Comparison of ENCODE assay signal across 10 mouse cellular contexts in the genomic region with DNA sequence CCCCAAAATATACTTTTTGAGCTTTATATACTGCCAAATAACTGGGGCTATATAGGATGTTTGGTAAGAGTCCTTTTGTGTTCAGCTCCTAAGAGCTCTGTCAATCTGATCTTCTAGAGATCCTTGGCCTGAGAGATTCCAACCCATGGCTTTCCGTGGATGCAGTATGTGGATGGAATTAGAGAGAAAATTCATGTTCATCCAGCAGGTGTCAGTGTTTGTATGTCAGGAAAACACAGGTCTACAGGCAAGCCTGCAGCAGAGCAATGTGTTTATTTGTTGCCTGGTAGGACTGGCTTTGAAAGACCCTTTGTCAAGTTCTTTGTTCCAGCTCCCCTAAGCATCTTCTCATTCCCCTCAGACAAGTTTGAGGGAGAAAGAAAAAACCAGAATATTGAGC. TPM values are rescaled to one million over a fixed set of nuclear protein-coding genes. Genes with fewer than 3 reads are reported as not detected.
DNase-seq lines count a peak whose midpoint lies in the region; ATAC-seq and TF ChIP-seq lines count a peak whose summit lies in the region.
"Had no signal": no experiment of that assay in that cellular context is flagged by ENCODE, and none has a peak within 500 bp of the region (broad histone marks: within the 10 kb centered on the region; RNA-seq: fewer than 3 reads in every experiment).

No protein-coding gene starts in this region.

- H3K9me3 ChIP-seq in CH12.LX (replicated peaks; ENCODE audit: low read length) = no peaks in the 10 kb centered on the region
- no peaks in the 10 kb centered on the region for H3K9me3 ChIP-seq in hindbrain, postnatal 0 days (ENCODE audit: low read length)

- TF ChIP-seq RAD21 in CH12.LX (IDR thresholded peaks at IDR 0.05; ENCODE audit: low read depth, low read length) = peak; percentile 60

- H3K27ac ChIP-seq in CH12.LX (ENCODE audit: insufficient read depth, low read depth) = no peak overlapping the region
- H3K27ac ChIP-seq in hindbrain, postnatal 0 days = peak overlapping the region; percentile 26; the same call in 1 of the 2 replicates

- in situ Hi-C loops in CH12.LX (cut with MboI; ENCODE audit: low pct_ligation_motif_present, low pct_unique_long_range_greater_than_20kb, low sequenced_read_pairs) = loop anchor here (10.0 kb wide), 1 partner anchor 172 kb away; no protein-coding TSS in a partner anchor

- H3K4me2 ChIP-seq in CH12.LX (ENCODE audit: insufficient read depth, low read depth, poor library complexity, severe bottlenecking) = no peak overlapping the region
- no peak overlapping the region for H3K4me2 ChIP-seq in hindbrain, postnatal 0 days (ENCODE audit: low read depth, low read length)

- H3K36me3 ChIP-seq in CH12.LX (replicated peaks in 1 of 2; ENCODE audit: control insufficient read depth in 1 of 2, insufficient read depth in 1 of 2, low read length in 1 of 2) = peaks cover 37 to 66% of the 10 kb centered on the region in 2 experiments
- H3K36me3 ChIP-seq in hindbrain, postnatal 0 days (ENCODE audit: insufficient read depth, low read length) = peaks cover 47% of the 10 kb centered on the region; the same call in 1 of the 2 replicates

- no peak overlapping the region for H3K9ac ChIP-seq in CH12.LX (ENCODE audit: insufficient read depth, low read depth)
- H3K9ac ChIP-seq in hindbrain, postnatal 0 days (replicated peaks; ENCODE audit: low read length) = no peak overlapping the region

- peaks cover 6% of the 10 kb centered on the region; the same call in 1 of the 2 replicates for H3K79me2 ChIP-seq in CH12.LX (replicated peaks; ENCODE audit: control insufficient read depth, extremely low read depth, insufficient read depth, poor library complexity, severe bottlenecking)

- WGBS in hindbrain, postnatal 0 days = 26% methylated on average over 1 of the region's 1 CpGs

- H3K4me1 ChIP-seq in CH12.LX (ENCODE audit: control insufficient read depth in 1 of 2, insufficient read depth in 2 of 2) = peaks cover 5 to 47% of the 10 kb centered on the region in 2 experiments; a peak in 3 of 4 replicates
- H3K4me1 ChIP-seq in hindbrain, postnatal 0 days (ENCODE audit: insufficient read depth, low read length) = no peaks in the 10 kb centered on the region

- no peak overlapping the region for H3K4me3 ChIP-seq in CH12.LX (replicated peaks in 1 of 3; ENCODE audit: low read depth in 2 of 3, low read length in 2 of 3, poor library complexity in 1 of 3)
- no peak overlapping the region for H3K4me3 ChIP-seq in hindbrain, postnatal 0 days (ENCODE audit: low read length)

- dilution Hi-C loops in CH12.LX (cut with MboI; ENCODE audit: extremely low pct_ligation_motif_present, extremely low pct_unique_long_range_greater_than_20kb, low sequenced_read_pairs) = no loop called here

- no peak for TF ChIP-seq POLR2A in CH12.LX (IDR thresholded peaks at IDR 0.05; ENCODE audit: low read depth, low read length)

- DNase-seq in cerebellum, postnatal 10 days = peak; percentile 65 to 80
- DNase-seq in cerebellum, adult 9-11 months = no peak
- peak; percentile 59 for DNase-seq in layer of hippocampus, adult 9-10 months (ENCODE audit: low spot score)
- DNase-seq in layer of hippocampus, postnatal 25 days (ENCODE audit: extremely low spot score in 1 of 2, low spot score in 1 of 2) = no peak
- no peak for DNase-seq in CH12.LX (ENCODE audit: extremely low read depth)
- peak; percentile 81 for DNase-seq in hindbrain, postnatal 0 days (ENCODE audit: low spot score)
- no peak for DNase-seq in adrenal gland, adult 8-10 months

- peak in 1 of 2 experiments; percentile 60; a peak in 2 of 4 replicates for TF ChIP-seq CTCF in CH12.LX (conservative IDR thresholded peaks at IDR 0.05 in 1 of 2, IDR thresholded peaks at IDR 0.05 in 1 of 2; ENCODE audit: low read depth in 2 of 2, low read length in 2 of 2)
- peak; percentile 76 for TF ChIP-seq CTCF in hindbrain, postnatal 0 days (IDR thresholded peaks at IDR 0.05; ENCODE audit: low read depth)

- TF ChIP-seq EP300 in CH12.LX (IDR thresholded peaks at IDR 0.05; ENCODE audit: low read length) = no peak

- H3K27me3 ChIP-seq in CH12.LX (replicated peaks) = no peaks in the 10 kb centered on the region
- H3K27me3 ChIP-seq in hindbrain, postnatal 0 days (ENCODE audit: insufficient read depth, low read length) = no peaks in the 10 kb centered on the region

- ATAC-seq in hindbrain, postnatal 0 days = peak; percentile 71; the same call in 1 of the 2 replicates
- no peak; the same call in 1 of the 2 replicates for ATAC-seq in frontal cortex, adult (ENCODE audit: low TSS enrichment)

TF ChIP-seq in CH12.LX, 34 proteins besides CTCF, POLR2A, EP300 and RAD21:
- TF ChIP-seq ZC3H11A (IDR thresholded peaks at IDR 0.05; ENCODE audit: low read depth, low read length) (no peak), SMC3 (IDR thresholded peaks at IDR 0.05; ENCODE audit: low read depth, low read length) (peak; percentile 25)

RNA-seq across cellular contexts. Expression of gene Cep250, which starts 6.7 kb away (rescaled TPM):
- 10 to 100 TPM; 14.3 to 18.9 TPM for total RNA-seq in layer of hippocampus, postnatal 25 days (2021)
- 29.1 and 31.4 TPM in 2 replicates for total RNA-seq in CH12.LX (2012; rRNA removed)
- total RNA-seq in CH12.LX (2014; rRNA removed) = 13.5 and 17.7 TPM in 2 replicates
- polyA plus RNA-seq in CH12.LX (2012; ENCODE audit: insufficient read length, low read depth) = 25.8 and 26.3 TPM in 2 replicates
- total RNA-seq in hindbrain, postnatal 0 days (2014; rRNA removed) = 20.8 and 24.9 TPM in 2 replicates
- 11.9 and 13.1 TPM in 2 replicates for polyA plus RNA-seq in hindbrain, postnatal 0 days (2015; fragmentation: Nextera tagmentation; extraction: Ambion mirVana)
- total RNA-seq in adrenal gland, adult 8-10 months (2022) = 10 to 100 TPM; 12.6 to 27.5 (median 19.7) TPM

RNA-seq across cellular contexts. Expression of gene Gdf5, which starts 17.8 kb away (rescaled TPM):
- total RNA-seq in layer of hippocampus, postnatal 25 days (2021) = under 1 TPM in 1 of 2 experiments, not detected in 1; 0.10 TPM
- total RNA-seq in CH12.LX (2012; rRNA removed) (not detected in 2 replicates), CH12.LX (2014; rRNA removed) (not detected in 2 replicates)
- not detected in 2 replicates for polyA plus RNA-seq in CH12.LX (2012; ENCODE audit: insufficient read length, low read depth)
- total RNA-seq in hindbrain, postnatal 0 days (2014; rRNA removed) = 1.3 and 3.4 TPM in 2 replicates
- 0.95 and 1.3 TPM in 2 replicates for polyA plus RNA-seq in hindbrain, postnatal 0 days (2015; fragmentation: Nextera tagmentation; extraction: Ambion mirVana)
- under 1 TPM; 0.18 to 0.77 (median 0.48) TPM for total RNA-seq in adrenal gland, adult 8-10 months (2022)

RNA-seq across cellular contexts. Expression of gene Gm15557, which starts 22.5 kb away (rescaled TPM):
- total RNA-seq in layer of hippocampus, postnatal 25 days (2021) = not detected
- not detected in 2 replicates for total RNA-seq in CH12.LX (2012; rRNA removed)
- not detected in 2 replicates for total RNA-seq in CH12.LX (2014; rRNA removed)
- not detected in 2 replicates for polyA plus RNA-seq in CH12.LX (2012; ENCODE audit: insufficient read length, low read depth)
- not detected in 2 replicates for total RNA-seq in hindbrain, postnatal 0 days (2014; rRNA removed)
- not detected in 2 replicates for polyA plus RNA-seq in hindbrain, postnatal 0 days (2015; fragmentation: Nextera tagmentation; extraction: Ambion mirVana)
- total RNA-seq in adrenal gland, adult 8-10 months (2022) = not detected
- total RNA-seq: heart, adult 18-20 months; layer of hippocampus, postnatal 10 days had no signal

RNA-seq across cellular contexts. Expression of gene Uqcc1, which starts 32.9 kb away (rescaled TPM):
- 10 to 100 TPM; 60.8 to 74.1 TPM for total RNA-seq in layer of hippocampus, postnatal 25 days (2021)
- 49.8 and 60.4 TPM in 2 replicates for total RNA-seq in CH12.LX (2012; rRNA removed)
- 55.2 and 66.8 TPM in 2 replicates for total RNA-seq in CH12.LX (2014; rRNA removed)
- 35.3 and 43.3 TPM in 2 replicates for polyA plus RNA-seq in CH12.LX (2012; ENCODE audit: insufficient read length, low read depth)
- total RNA-seq in hindbrain, postnatal 0 days (2014; rRNA removed) = 38.0 and 39.4 TPM in 2 replicates
- polyA plus RNA-seq in hindbrain, postnatal 0 days (2015; fragmentation: Nextera tagmentation; extraction: Ambion mirVana) = 55.6 and 61.4 TPM in 2 replicates
- total RNA-seq in adrenal gland, adult 8-10 months (2022) = 100 to 1,000 TPM; 123 to 147 (median 135) TPM

RNA-seq across cellular contexts. Expression of gene 6430550D23Rik, which starts 44.8 kb away (rescaled TPM):
- total RNA-seq in layer of hippocampus, postnatal 25 days (2021) = 1 to 10 TPM; 1.8 to 2.6 TPM
- total RNA-seq in CH12.LX (2012; rRNA removed) (1.1 and 1.4 TPM in 2 replicates), CH12.LX (2014; rRNA removed) (0.78 and 1.1 TPM in 2 replicates)
- 0.81 and 1.7 TPM in 2 replicates for polyA plus RNA-seq in CH12.LX (2012; ENCODE audit: insufficient read length, low read depth)
- total RNA-seq in hindbrain, postnatal 0 days (2014; rRNA removed) = 0.50 and 1.3 TPM in 2 replicates
- polyA plus RNA-seq in hindbrain, postnatal 0 days (2015; fragmentation: Nextera tagmentation; extraction: Ambion mirVana) = 0.97 and 1.4 TPM in 2 replicates
- 1 to 10 TPM; 1.3 to 6.1 (median 3.5) TPM for total RNA-seq in adrenal gland, adult 8-10 months (2022)

Comparison
In these comparisons a context has a peak if more than half of its experiments do, and no peak if none do; other contexts are left out.
1. DNase-seq: peak in cerebellum, postnatal 10 days (2 of 2), layer of hippocampus, adult 9-10 months (single experiment) and hindbrain, postnatal 0 days (single experiment); none in cerebellum, adult 9-11 months (single experiment), layer of hippocampus, postnatal 25 days (0 of 2), CH12.LX (single experiment) and adrenal gland, adult 8-10 months (single experiment).